Mouse (Mus musculus) retina, adult 2 months (tissue): Measurements from ENCODE around the gene Gm10647.
"Not testable (repeated sequence)": the region's sequence is repeated elsewhere in the genome, so short reads cannot be mapped to it uniquely, and the experiment has no call there.

Experiments used
- DNase-seq: peaks from one replicate; pipeline ENCODE4 v3.0.0-alpha.2; 2012; ENCODE audit warnings: low read depth, low spot score

Gene Gm10647

GRCm38 (mm10) chr9:66796739-66797138, at the start of gene Gm10647:
Gm10647 (plus strand) TSS chr9:66797039.
- DNase-seq = no peak

GRCm38 (mm10) chr9:66748390-66748789, 48.4 kb upstream of the Gm10647 start:
- DNase-seq = no peak

DNA sequence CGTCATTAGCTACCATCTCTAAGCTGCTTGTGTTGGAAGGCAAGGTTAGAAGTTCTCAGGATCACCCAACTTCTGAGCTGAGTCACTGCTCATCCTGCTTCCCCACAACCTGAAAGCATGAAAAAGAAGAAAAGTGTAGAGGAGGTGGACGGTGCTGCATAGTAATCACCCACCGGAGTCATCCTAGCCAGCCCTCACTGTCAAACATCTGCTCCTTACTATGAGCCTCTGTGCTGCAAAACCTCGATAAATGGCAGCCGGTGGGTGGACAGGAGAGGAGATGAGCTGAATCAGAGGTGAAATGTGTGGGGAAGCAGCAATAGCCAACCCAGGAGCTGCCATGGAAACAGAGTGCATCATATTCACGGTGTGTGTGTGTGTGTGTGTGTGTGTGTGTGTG, 44.0 kb upstream of the Gm10647 start:
- DNase-seq = no peak

GRCm38 (mm10) chr9:66760991-66761390, 35.8 kb upstream of the Gm10647 start:
- DNase-seq = no peak

- no peak for DNase-seq
Observed at GRCm38 (mm10) chr9:66768721-66769120, 28.1 kb upstream of the Gm10647 start.

- no peak for DNase-seq
Observed at GRCm38 (mm10) chr9:66769275-66769674, 27.6 kb upstream of the Gm10647 start.

GRCm38 (mm10) chr9:66770701-66771100, 26.1 kb upstream of the Gm10647 start:
- no peak for DNase-seq

- DNase-seq = not testable (repeated sequence)
Observed at GRCm38 (mm10) chr9:66784552-66784951, 12.3 kb upstream of the Gm10647 start.

DNA sequence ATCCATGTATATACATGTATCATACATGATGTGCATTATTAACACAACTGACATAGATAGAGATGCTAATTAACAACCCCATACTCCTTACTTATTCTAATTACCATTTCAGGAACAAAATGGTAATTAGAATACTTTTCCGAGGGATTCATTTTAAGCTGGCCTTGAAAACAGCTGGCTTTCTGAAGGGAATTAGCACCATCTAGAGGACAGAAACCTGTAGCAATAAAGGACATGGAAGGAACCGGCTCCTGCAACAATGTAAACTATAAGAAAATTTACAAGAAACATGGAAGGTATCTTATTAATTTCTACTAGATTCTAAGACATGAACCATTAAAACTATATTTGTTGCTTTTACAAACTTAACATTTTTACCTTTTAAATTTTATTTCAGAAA, 9.0 kb upstream of the Gm10647 start:
- peak; percentile 18 for DNase-seq

GRCm38 (mm10) chr9:66794629-66795463, 2.0 kb upstream of the Gm10647 start:
- DNase-seq = no peak

GRCm38 (mm10) chr9:66795464-66796324, 1.1 kb upstream of the Gm10647 start, which contains the start of gene Aph1b:
Aph1b (minus strand) TSS chr9:66795490.
- DNase-seq = peak; percentile 84

DNA sequence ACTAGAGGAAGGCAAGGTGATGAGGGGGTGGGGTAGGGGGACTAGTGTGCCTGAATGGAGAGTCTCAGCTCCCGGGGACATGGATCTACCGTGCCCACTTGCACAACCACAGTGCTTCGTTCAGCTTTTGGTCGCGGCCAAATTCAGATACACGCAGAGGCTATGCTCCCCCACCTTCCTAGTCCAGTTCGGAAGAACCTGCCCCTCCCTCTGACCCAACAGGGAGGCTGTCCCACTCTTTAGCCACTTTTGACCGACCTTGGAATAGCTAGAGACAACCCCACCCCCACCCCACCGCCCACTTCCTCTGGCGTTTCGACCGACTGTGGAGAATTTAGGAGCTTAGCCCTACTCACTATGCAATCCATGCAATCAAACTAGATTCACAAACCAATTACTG, 5.1 kb downstream of the Gm10647 start:
- DNase-seq = no peak

- not testable (repeated sequence) for DNase-seq
Observed at GRCm38 (mm10) chr9:66805951-66806350, 9.1 kb downstream of the Gm10647 start.

DNA sequence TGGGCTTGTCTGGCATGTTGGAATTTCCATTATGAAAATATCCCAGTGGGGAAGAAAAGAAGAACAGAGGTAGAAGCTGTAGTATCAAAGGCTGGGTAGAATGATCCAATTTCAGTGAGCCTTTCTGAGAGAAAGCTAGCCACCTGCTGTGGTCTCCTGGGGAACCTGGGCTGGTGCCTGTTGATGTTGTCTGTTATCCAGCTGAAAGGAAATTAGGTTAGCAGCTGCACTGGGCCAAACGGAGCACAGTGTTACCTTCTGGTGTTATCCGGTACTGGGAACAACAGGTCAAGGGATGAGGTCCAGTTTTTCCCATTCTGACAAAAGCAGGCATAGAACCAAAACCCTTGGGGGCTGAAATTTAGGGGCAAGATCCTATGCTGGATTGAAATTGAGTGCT, 16.6 kb downstream of the Gm10647 start:
- no peak for DNase-seq

GRCm38 (mm10) chr9:66820996-66821395, 24.2 kb downstream of the Gm10647 start:
- DNase-seq = no peak

DNA sequence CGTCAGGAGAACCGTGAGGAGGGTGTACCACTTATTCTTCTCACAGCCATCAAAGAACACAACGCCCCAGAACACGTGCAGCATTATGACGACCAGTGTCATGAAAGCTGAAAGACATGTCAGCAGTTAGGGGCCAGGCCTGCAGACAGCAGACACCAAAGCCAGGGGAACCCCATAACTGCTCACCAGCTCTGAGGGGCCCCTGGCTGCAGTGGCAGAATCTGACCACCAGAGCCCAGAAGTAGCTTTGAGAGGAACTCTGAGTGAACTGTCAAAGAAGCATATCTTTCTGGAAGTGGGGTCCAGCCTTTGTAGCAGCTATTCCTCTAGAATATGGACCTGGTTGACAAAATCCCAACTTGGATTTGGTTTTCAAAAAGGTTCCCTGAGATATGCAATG, 25.4 kb downstream of the Gm10647 start:
- not testable (repeated sequence) for DNase-seq

DNA sequence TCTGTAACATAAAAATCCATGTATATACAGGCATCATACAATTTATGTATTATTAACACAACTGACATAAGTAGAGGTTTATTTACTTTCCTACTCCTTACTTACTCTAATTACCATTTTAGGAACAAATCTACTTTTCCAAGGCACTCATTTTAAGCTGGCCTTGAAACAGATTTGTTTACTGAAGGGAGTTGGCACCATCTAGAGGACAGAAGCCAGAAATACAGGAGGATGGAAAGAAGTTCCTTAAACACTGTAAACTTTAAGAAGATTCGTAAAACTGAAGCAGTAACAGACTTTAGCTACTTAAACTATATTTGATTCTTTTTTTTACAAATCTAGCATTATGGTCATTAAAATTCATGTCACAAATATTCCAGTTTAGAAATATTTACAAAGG, 29.2 kb downstream of the Gm10647 start:
- DNase-seq = peak; percentile 34

- DNase-seq = no peak
Observed at GRCm38 (mm10) chr9:66832366-66832908, 35.6 kb downstream of the Gm10647 start.

GRCm38 (mm10) chr9:66833851-66834250, 37.0 kb downstream of the Gm10647 start:
- DNase-seq = no peak

DNA sequence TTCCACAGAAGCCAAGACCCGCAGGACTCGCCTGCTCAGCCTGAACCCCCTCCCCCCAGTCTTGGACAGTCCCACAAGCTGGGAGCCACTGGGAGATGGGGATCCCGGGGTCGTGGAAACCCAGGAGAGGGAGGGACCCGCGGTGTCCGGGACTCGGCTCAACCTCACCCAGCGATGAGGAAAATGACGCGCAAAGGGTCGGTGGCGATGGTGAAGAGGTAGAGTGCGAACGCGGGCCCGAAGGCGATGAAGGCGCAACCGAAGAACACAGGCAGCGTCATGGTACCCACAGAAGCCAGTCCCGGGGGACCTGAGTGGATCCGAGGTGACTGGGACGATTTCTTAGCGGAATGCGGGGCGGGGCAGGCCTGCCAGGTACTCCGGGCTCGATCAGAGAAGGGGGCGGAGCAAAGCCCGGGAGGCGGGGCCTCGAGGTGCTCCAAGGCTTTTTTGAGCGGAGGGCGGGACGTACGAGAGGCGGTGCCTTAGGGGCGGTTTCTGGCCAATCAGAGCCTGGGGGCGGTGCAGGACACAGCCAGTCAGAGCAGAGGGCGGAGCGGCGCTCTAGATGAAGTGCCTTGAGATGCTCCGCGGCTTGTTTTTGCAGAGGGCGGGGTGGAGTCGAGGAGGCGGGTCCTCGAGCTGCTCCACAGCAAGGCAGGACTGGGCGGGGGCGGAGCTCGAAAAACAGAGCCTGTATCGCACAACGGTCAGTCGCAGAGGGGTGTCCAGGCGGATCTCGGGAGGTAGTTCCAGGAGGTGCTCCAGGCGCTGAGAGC, 37.7 kb downstream of the Gm10647 start, which contains the start of gene Aph1c:
TSS of gene Aph1c (minus strand) at position 409 of the 779 bp plus-strand sequence.
- DNase-seq = peak; percentile 95

- DNase-seq = no peak
Observed at GRCm38 (mm10) chr9:66835097-66835480, 38.2 kb downstream of the Gm10647 start.
